Mouse (Mus musculus): Measurements from ENCODE around the gene Gimap4. TPM values are rescaled to one million over a fixed set of nuclear protein-coding genes. Genes with fewer than 3 reads are reported as not detected.

Gimap4 gene
- polyA plus RNA-seq, 1 experiment from 2014 or later = 27.1 TPM

- Histone ChIP-seq H3K4me1 (replicated peaks) (peaks cover 3% of the 10 kb centered on the region; the same call in 1 of the 2 replicates), H3K27me3 (no peaks in the 10 kb centered on the region), H3K9ac (no peak overlapping the region), H3K36me3 (no peaks in the 10 kb centered on the region), H3K4me3 (no peak overlapping the region), H3K4me2 (no peak overlapping the region), H3K27ac (no peak overlapping the region), H3K9me3 (replicated peaks) (no peaks in the 10 kb centered on the region)
- WGBS = 85% methylated on average over 4 of the region's 4 CpGs
- ATAC-seq (replicated peaks; ENCODE audit: insufficient number of reproducible peaks, insufficient read depth, low FRiP score, low read depth) = no peak
These were observed 35.6 kb upstream of the Gimap4 start for GRCm38 (mm10) chr6:48648779-48649178.

DNA sequence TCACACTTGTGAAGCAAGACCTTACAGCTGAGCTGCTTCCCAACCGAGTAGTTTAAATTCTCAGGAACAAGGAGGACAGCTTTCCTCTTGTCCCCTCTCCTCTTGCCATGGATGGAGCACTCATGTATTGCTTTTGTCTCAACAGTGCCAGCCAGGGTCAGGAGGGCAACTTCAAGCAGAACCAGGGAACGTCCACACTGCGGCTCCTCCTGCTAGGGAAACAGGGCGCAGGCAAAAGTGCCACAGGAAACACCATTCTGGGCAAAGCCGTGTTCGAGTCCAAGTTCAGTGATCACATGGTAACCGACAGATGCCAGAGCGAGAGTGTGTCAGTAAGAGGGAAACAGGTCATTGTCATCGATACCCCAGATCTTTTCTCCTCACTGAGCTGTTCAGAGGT, 34.3 kb upstream of the Gimap4 start:
- H3K36me3 ChIP-seq = no peaks in the 10 kb centered on the region
- WGBS = 86% methylated on average over 9 of the region's 9 CpGs

GRCm38 (mm10) chr6:48658721-48659120, 25.6 kb upstream of the Gimap4 start:
- H3K27me3 ChIP-seq = no peaks in the 10 kb centered on the region
- H3K27ac ChIP-seq = no peak overlapping the region
- WGBS = 71% methylated on average over 5 of the region's 5 CpGs
- no peaks in the 10 kb centered on the region for H3K4me1 ChIP-seq (replicated peaks)
- H3K4me2 ChIP-seq = no peak overlapping the region
- ATAC-seq (replicated peaks; ENCODE audit: insufficient number of reproducible peaks, insufficient read depth, low FRiP score, low read depth) = no peak
- no peaks in the 10 kb centered on the region for H3K9me3 ChIP-seq (replicated peaks)
- no peak overlapping the region for H3K4me3 ChIP-seq
- H3K9ac ChIP-seq = no peak overlapping the region
- no peaks in the 10 kb centered on the region for H3K36me3 ChIP-seq

More for the DNA sequence above, 34.3 kb upstream of the Gimap4 start:
- Histone ChIP-seq H3K27me3 (no peaks in the 10 kb centered on the region), H3K9ac (no peak overlapping the region), H3K9me3 (replicated peaks) (no peaks in the 10 kb centered on the region), H3K27ac (no peak overlapping the region), H3K4me1 (replicated peaks) (peaks cover 3% of the 10 kb centered on the region; the same call in 1 of the 2 replicates), H3K4me2 (no peak overlapping the region), H3K4me3 (no peak overlapping the region)
- no peak for ATAC-seq (replicated peaks; ENCODE audit: insufficient number of reproducible peaks, insufficient read depth, low FRiP score, low read depth)

- Histone ChIP-seq H3K36me3 (no peaks in the 10 kb centered on the region), H3K27me3 (no peaks in the 10 kb centered on the region), H3K9ac (no peak overlapping the region), H3K4me1 (replicated peaks) (no peaks in the 10 kb centered on the region), H3K4me3 (no peak overlapping the region), H3K9me3 (replicated peaks) (no peaks in the 10 kb centered on the region), H3K27ac (no peak overlapping the region), H3K4me2 (no peak overlapping the region)
- 80% methylated on average over 4 of the region's 4 CpGs for WGBS
- ATAC-seq (replicated peaks; ENCODE audit: insufficient number of reproducible peaks, insufficient read depth, low FRiP score, low read depth) = no peak
These were observed 19.6 kb upstream of the Gimap4 start for GRCm38 (mm10) chr6:48664750-48665149.

- Histone ChIP-seq H3K27me3 (no peaks in the 10 kb centered on the region), H3K4me1 (replicated peaks) (no peaks in the 10 kb centered on the region), H3K27ac (no peak overlapping the region), H3K9ac (no peak overlapping the region), H3K9me3 (replicated peaks) (no peaks in the 10 kb centered on the region), H3K4me3 (no peak overlapping the region), H3K36me3 (no peaks in the 10 kb centered on the region), H3K4me2 (no peak overlapping the region)
- no peak for ATAC-seq (replicated peaks; ENCODE audit: insufficient number of reproducible peaks, insufficient read depth, low FRiP score, low read depth)
- 90% methylated on average over 9 of the region's 9 CpGs for WGBS
These were observed 18.9 kb upstream of the Gimap4 start for GRCm38 (mm10) chr6:48665471-48665870.

DNA sequence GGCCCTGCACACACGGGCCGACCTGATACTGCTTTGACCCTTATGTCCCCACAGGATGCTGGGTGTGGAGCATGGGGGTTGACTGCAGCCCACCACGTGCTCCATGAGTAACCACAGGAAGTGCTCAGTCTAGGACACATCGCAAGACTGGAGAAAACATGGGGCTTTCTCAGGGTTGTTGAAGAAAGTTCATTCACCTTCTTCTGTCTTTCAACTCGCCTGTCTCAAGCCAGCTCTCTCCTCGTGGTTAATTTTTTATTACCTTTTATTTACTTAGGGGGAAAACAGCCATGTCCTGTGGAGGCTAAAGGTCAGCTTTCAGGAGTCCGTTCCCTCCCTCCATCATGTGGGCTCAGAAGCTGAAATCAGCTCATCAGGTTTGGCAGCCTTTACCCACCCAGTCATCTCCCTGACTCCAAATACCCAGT, 18.2 kb upstream of the Gimap4 start:
- Histone ChIP-seq H3K4me2 (no peak overlapping the region), H3K9me3 (replicated peaks) (no peaks in the 10 kb centered on the region), H3K9ac (no peak overlapping the region), H3K4me3 (no peak overlapping the region), H3K4me1 (replicated peaks) (no peaks in the 10 kb centered on the region), H3K27ac (no peak overlapping the region), H3K27me3 (no peaks in the 10 kb centered on the region), H3K36me3 (no peaks in the 10 kb centered on the region)
- WGBS = 51% methylated on average over 7 of the region's 7 CpGs
- no peak for ATAC-seq (replicated peaks; ENCODE audit: insufficient number of reproducible peaks, insufficient read depth, low FRiP score, low read depth)

- no peaks in the 10 kb centered on the region for H3K9me3 ChIP-seq (replicated peaks)
- no peak overlapping the region for H3K4me2 ChIP-seq
- no peak overlapping the region for H3K4me3 ChIP-seq
- no peak for ATAC-seq (replicated peaks; ENCODE audit: insufficient number of reproducible peaks, insufficient read depth, low FRiP score, low read depth)
- H3K27me3 ChIP-seq = no peaks in the 10 kb centered on the region
- no peak overlapping the region for H3K9ac ChIP-seq
- H3K27ac ChIP-seq = no peak overlapping the region
- H3K36me3 ChIP-seq = no peaks in the 10 kb centered on the region
- H3K4me1 ChIP-seq (replicated peaks) = no peaks in the 10 kb centered on the region
These were observed 16.3 kb upstream of the Gimap4 start for GRCm38 (mm10) chr6:48668022-48668421.

- no peak for ATAC-seq (replicated peaks; ENCODE audit: insufficient number of reproducible peaks, insufficient read depth, low FRiP score, low read depth)
- Histone ChIP-seq H3K9me3 (replicated peaks) (no peaks in the 10 kb centered on the region), H3K4me3 (no peak overlapping the region), H3K36me3 (no peaks in the 10 kb centered on the region), H3K27me3 (no peaks in the 10 kb centered on the region), H3K4me1 (replicated peaks) (no peaks in the 10 kb centered on the region), H3K27ac (no peak overlapping the region), H3K9ac (no peak overlapping the region), H3K4me2 (no peak overlapping the region)
- 50% methylated on average over 2 of the region's 2 CpGs for WGBS
These were observed 14.8 kb upstream of the Gimap4 start for GRCm38 (mm10) chr6:48669446-48669969.

GRCm38 (mm10) chr6:48674291-48675058, 9.9 kb upstream of the Gimap4 start:
- WGBS = 92% methylated on average over 9 of the region's 9 CpGs
- no peak overlapping the region for H3K9ac ChIP-seq
- H3K27ac ChIP-seq = no peak overlapping the region
- H3K36me3 ChIP-seq = no peaks in the 10 kb centered on the region
- H3K4me2 ChIP-seq = no peak overlapping the region
- H3K27me3 ChIP-seq = no peaks in the 10 kb centered on the region
- 0 out of 2 replicates have a peak, but pooled peaks cover 4% of the 10 kb centered on the region for H3K4me1 ChIP-seq (replicated peaks)
- no peak for ATAC-seq (replicated peaks; ENCODE audit: insufficient number of reproducible peaks, insufficient read depth, low FRiP score, low read depth)
- no peaks in the 10 kb centered on the region for H3K9me3 ChIP-seq (replicated peaks)
- no peak overlapping the region for H3K4me3 ChIP-seq

DNA sequence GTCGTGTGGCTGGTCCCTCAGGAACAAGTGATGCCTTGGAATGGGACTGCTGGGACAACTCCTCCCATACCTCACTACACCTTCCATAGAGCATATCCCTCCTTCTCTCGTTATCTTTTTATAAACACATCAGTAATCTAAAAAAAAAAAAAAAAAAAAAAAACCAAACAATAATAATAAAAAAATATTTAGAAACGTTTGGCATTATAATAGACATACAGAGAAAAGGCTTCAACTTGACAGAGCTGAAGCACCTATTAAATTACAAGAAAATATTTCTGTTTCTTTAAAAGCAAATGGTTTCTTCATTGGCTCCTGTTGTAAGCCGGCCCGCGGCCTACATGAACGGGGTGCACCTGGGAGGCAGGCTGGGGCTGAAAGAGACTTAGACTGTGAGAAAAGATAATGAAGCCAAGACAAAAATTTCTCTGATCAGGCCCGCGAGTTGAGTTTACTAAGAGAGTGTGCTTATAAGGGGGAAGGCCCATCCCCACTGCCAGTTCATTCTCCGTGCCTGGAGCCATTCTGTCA, 8.9 kb upstream of the Gimap4 start:
- no peaks in the 10 kb centered on the region for H3K36me3 ChIP-seq
- H3K4me1 ChIP-seq (replicated peaks) = 0 out of 2 replicates have a peak, but pooled peaks cover 4% of the 10 kb centered on the region
- WGBS = 43% methylated on average over 10 of the region's 10 CpGs
- peak overlapping the region; percentile 36 for H3K27ac ChIP-seq
- H3K9ac ChIP-seq = no peak overlapping the region
- H3K4me3 ChIP-seq = peak overlapping the region; percentile 44
- ATAC-seq (replicated peaks; ENCODE audit: insufficient number of reproducible peaks, insufficient read depth, low FRiP score, low read depth) = no peak
- H3K27me3 ChIP-seq = no peaks in the 10 kb centered on the region
- H3K4me2 ChIP-seq = peak overlapping the region; percentile 53
- no peaks in the 10 kb centered on the region for H3K9me3 ChIP-seq (replicated peaks)

GRCm38 (mm10) chr6:48675931-48676859, 8.2 kb upstream of the Gimap4 start, which contains the start of gene Gimap9:
TSS of gene Gimap9 (plus strand) at chr6:48676129.
- Histone ChIP-seq H3K27me3 (no peaks in the 10 kb centered on the region), H3K4me1 (replicated peaks) (0 out of 2 replicates have a peak, but pooled peaks cover 4% of the 10 kb centered on the region), H3K27ac (peak within 1 kb of the TSS; percentile 36), H3K4me2 (peak within 1 kb of the TSS; percentile 53), H3K9ac (peak within 1 kb of the TSS; percentile 2; the same call in 1 of the 2 replicates), H3K9me3 (replicated peaks) (no peaks in the 10 kb centered on the region), H3K4me3 (peak within 1 kb of the TSS; percentile 44), H3K36me3 (no peaks in the 10 kb centered on the region)
- ATAC-seq (replicated peaks; ENCODE audit: insufficient number of reproducible peaks, insufficient read depth, low FRiP score, low read depth) = 0 out of 2 replicates have a peak, but pooled peaks have one; percentile 25
- 24% methylated on average over 13 of the region's 13 CpGs for WGBS

Measured in heart, embryonic 15.5 days (tissue).